Mouse (Mus musculus) ES-E14 (cell line): ENCODE measurements around the gene Inpp5d. TPM values are rescaled to one million over a fixed set of nuclear protein-coding genes. Genes with fewer than 3 reads are reported as not detected.

Experiments
- DNase-seq: peaks from one replicate; pipeline ENCODE4 v3.0.0-alpha.2; 2013; ENCODE audit warnings: low read depth, low spot score
- H3K27ac ChIP-seq: 2 replicates; pipeline ENCODE4 v1.5.1; 2012; ENCODE audit warnings: low read depth, mild to moderate bottlenecking, low read length, moderate library complexity, mixed read lengths; ENCODE audit not compliant: poor library complexity, insufficient read depth, severe bottlenecking
- H3K36me3 ChIP-seq: 2 replicates; pipeline ENCODE4 v1.6.1; 2012; ENCODE audit warnings: mild to moderate bottlenecking, low read length, moderate library complexity, mixed read lengths; ENCODE audit not compliant: control insufficient read depth, poor library complexity, insufficient read depth, severe bottlenecking
- H3K4me1 ChIP-seq, 2 experiments: fragments of 150-350 bp in 1 of 2; sonication (generic) in 1 of 2; 2 replicates each; pipeline ENCODE4 v1.6.1; 2012; ENCODE audit warnings: low read length in 2 of 2, mild to moderate bottlenecking in 1 of 2, mixed read lengths in 1 of 2; ENCODE audit not compliant: control insufficient read depth in 2 of 2, insufficient read depth in 2 of 2, poor library complexity in 1 of 2
- H3K4me3 ChIP-seq, 2 experiments: fragments of 150-350 bp in 1 of 2; sonication (generic) in 1 of 2; 2 replicates each; pipeline ENCODE4 v1.5.1; 2012; ENCODE audit warnings: low read length in 2 of 2, low read depth in 1 of 2, mild to moderate bottlenecking in 1 of 2, mixed read lengths in 1 of 2; ENCODE audit not compliant: insufficient read depth in 1 of 2, poor library complexity in 1 of 2, severe bottlenecking in 1 of 2
- H3K9ac ChIP-seq: 2 replicates; pipeline ENCODE4 v1.6.1; 2012; ENCODE audit warnings: low read depth, mild to moderate bottlenecking, low read length, mixed read lengths; ENCODE audit not compliant: poor library complexity, insufficient read depth, severe bottlenecking
- H3K9me3 ChIP-seq: fragments of 150-350 bp; sonication (generic); 2 replicates; pipeline ENCODE4 v1.6.1; 2012; ENCODE audit warnings: low read depth, mild to moderate bottlenecking, low read length; ENCODE audit not compliant: control insufficient read depth, insufficient read depth
- CHD2 ChIP-seq: IDR thresholded peaks from 2 replicates; pipeline ENCODE4 v1.6.1; 2014; ENCODE audit warnings: mild to moderate bottlenecking, low read depth, low read length, inconsistent platforms
- HCFC1 ChIP-seq: IDR thresholded peaks from 2 replicates; pipeline ENCODE4 v1.6.1; 2012; ENCODE audit warnings: low read length, inconsistent platforms, borderline replicate concordance; ENCODE audit not compliant: insufficient read depth
- MAFK ChIP-seq: IDR thresholded peaks from 2 replicates; pipeline ENCODE4 v1.6.1; 2014; ENCODE audit warnings: mild to moderate bottlenecking, low read depth, low read length, inconsistent platforms; ENCODE audit not compliant: insufficient read depth
- ZC3H11A ChIP-seq: IDR thresholded peaks from 2 replicates; pipeline ENCODE4 v1.6.1; 2012; ENCODE audit warnings: low read depth, mild to moderate bottlenecking, inconsistent platforms, low read length, borderline replicate concordance
- ZNF384 ChIP-seq: IDR thresholded peaks from 2 replicates; pipeline ENCODE4 v1.6.1; 2012; ENCODE audit warnings: low read depth, low read length, inconsistent platforms
- in situ Hi-C, 2 experiments: fragments of 600-800 bp; cut with MboI; formaldehyde crosslinking; loops; one replicate each; pipeline ENCODE4 v1.15.1; 2025; ENCODE audit warnings: low sequenced_read_pairs in 2 of 2, inconsistent platforms in 1 of 2; ENCODE audit not compliant: unreplicated experiment in 2 of 2
- total RNA-seq: library from RNA; depleted of rRNA; stranded (reverse); fragments of 300-350 nt; gene quantifications from 2 replicates; pipeline ENCODE4 v1.2.3, GENCODE M21; 2012

Inpp5d gene
- total RNA-seq, 1 experiment = 39.5 TPM

GRCm38 (mm10) chr1:87733212-87733611, 113.1 kb downstream of the Inpp5d start:
- H3K4me3 ChIP-seq = no peak overlapping the region
- DNase-seq = no peak
- in situ Hi-C loops = no loop called here
- no peaks in the 10 kb centered on the region for H3K9me3 ChIP-seq
- H3K36me3 ChIP-seq = no peaks in the 10 kb centered on the region
- TF ChIP-seq ZC3H11A (no peak), HCFC1 (no peak), ZNF384 (no peak), MAFK (no peak), CHD2 (no peak)
- H3K9ac ChIP-seq = no peak overlapping the region
- H3K27ac ChIP-seq = no peak overlapping the region
- H3K4me1 ChIP-seq = peaks cover 13 to 14% of the 10 kb centered on the region in 2 experiments

- peaks cover 8 to 9% of the 10 kb centered on the region in 2 experiments; a peak in 3 of 4 replicates for H3K4me1 ChIP-seq
- no peak overlapping the region for H3K4me3 ChIP-seq
- DNase-seq = no peak
- H3K9me3 ChIP-seq = no peaks in the 10 kb centered on the region
- in situ Hi-C loops = no loop called here
- H3K9ac ChIP-seq = no peak overlapping the region
- no peak overlapping the region for H3K27ac ChIP-seq
- H3K36me3 ChIP-seq = no peaks in the 10 kb centered on the region
- TF ChIP-seq ZC3H11A (no peak), MAFK (no peak), ZNF384 (no peak), HCFC1 (no peak), CHD2 (no peak)
These were observed 114.0 kb downstream of the Inpp5d start for GRCm38 (mm10) chr1:87734153-87734552.

- Histone ChIP-seq H3K9ac (no peak overlapping the region), H3K9me3 (no peaks in the 10 kb centered on the region), H3K27ac (no peak overlapping the region), H3K4me1 (no peaks in the 10 kb centered on the region), H3K4me3 (no peak overlapping the region), H3K36me3 (no peaks in the 10 kb centered on the region)
- in situ Hi-C loops = no loop called here
- DNase-seq = no peak
- TF ChIP-seq ZNF384 (no peak), ZC3H11A (no peak), HCFC1 (no peak), MAFK (no peak), CHD2 (no peak)
These were observed 120.6 kb downstream of the Inpp5d start for GRCm38 (mm10) chr1:87740584-87741290.

GRCm38 (mm10) chr1:87749360-87749973, 129.4 kb downstream of the Inpp5d start:
- Histone ChIP-seq H3K9me3 (no peaks in the 10 kb centered on the region), H3K36me3 (no peaks in the 10 kb centered on the region), H3K4me1 (no peaks in the 10 kb centered on the region), H3K27ac (no peak overlapping the region), H3K9ac (no peak overlapping the region), H3K4me3 (no peak overlapping the region)
- in situ Hi-C loops = no loop called here
- no peak for TF ChIP-seq HCFC1
- no peak for TF ChIP-seq CHD2
- no peak for TF ChIP-seq MAFK
- no peak for TF ChIP-seq ZC3H11A
- TF ChIP-seq ZNF384 = no peak
- no peak for DNase-seq
